Mouse (Mus musculus) heart, adult 10 weeks (tissue): ENCODE data around the gene Hist1h2ae. TPM values are rescaled to one million over a fixed set of nuclear protein-coding genes. Genes with fewer than 3 reads are reported as not detected.

Source experiments
- polyA plus RNA-seq: library from polyadenylated mRNA; stranded (reverse); fragments of 350-450 nt; fragmentation: Illumina TruSeq; extraction: RNeasy Lipid Tissue Mini Kit (QIAGEN cat#74804); gene quantifications from one replicate; pipeline ENCODE4 v1.2.3, GENCODE M21; 2014; ENCODE audit warnings: low read depth, low replicate concordance

Hist1h2ae gene
- polyA plus RNA-seq = not detected

DNA sequence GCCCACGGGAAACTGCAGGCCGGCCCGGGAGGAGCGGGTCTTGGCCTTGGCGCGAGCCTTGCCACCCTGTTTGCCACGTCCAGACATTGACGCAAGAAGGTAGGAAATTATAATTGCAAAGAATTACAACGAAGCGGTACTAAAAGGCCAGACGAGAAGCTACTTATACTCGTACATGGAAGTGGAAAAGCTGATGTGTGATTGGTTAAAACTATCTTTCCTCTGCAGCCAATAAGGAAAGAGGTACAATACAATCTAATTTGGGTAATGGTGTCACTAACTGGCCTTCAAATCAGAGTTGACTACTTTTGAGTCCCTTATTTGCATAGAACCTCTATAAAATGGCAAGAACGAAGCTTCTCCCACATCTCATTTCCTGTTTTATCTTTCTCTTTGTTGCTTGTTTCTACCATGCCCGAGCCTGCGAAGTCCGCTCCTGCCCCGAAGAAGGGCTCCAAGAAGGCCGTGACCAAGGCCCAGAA, at the start of gene Hist1h2ae, which contains the start of gene Hist1h2bg:
Gene Hist1h2ae (minus strand): TSS at position 199 of the 482 bp plus-strand sequence.
Gene Hist1h2bg (plus strand): TSS at position 375 of the 482 bp plus-strand sequence.

DNA sequence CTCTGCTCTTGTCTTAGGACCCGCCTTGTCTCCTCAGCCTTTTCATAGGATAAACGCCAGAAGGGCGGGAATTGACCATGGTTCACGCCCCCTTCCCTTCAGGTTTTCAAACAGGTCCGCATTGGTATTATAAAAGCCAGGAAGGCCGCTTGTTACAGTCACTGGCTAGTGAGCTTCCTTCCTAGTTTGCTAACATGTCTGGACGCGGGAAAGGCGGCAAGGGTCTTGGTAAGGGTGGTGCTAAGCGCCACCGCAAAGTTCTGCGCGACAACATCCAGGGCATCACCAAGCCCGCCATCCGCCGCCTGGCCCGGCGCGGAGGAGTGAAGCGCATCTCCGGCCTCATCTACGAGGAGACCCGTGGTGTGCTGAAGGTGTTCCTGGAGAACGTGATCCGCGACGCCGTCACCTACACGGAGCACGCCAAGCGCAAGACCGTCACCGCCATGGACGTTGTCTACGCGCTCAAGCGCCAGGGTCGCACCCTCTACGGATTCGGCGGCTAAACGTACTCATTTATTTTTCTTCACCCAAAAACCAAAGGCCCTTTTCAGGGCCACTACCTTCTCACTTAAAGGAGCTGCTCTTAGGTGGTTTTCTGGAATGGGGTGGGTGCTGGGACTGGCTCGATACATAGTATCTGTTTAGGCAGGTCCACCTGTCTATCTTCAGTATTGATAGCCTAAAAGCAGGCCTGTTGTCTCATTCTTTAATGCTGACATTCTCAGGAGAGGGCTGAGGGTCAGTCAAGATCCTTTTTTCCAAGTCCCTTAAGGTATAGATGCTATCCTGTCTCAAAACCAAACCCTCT, 10.6 kb upstream of the Hist1h2ae start, which contains the start of gene Hist1h4d:
Gene Hist1h4d (plus strand): TSS at position 191 of the 811 bp plus-strand sequence.

DNA sequence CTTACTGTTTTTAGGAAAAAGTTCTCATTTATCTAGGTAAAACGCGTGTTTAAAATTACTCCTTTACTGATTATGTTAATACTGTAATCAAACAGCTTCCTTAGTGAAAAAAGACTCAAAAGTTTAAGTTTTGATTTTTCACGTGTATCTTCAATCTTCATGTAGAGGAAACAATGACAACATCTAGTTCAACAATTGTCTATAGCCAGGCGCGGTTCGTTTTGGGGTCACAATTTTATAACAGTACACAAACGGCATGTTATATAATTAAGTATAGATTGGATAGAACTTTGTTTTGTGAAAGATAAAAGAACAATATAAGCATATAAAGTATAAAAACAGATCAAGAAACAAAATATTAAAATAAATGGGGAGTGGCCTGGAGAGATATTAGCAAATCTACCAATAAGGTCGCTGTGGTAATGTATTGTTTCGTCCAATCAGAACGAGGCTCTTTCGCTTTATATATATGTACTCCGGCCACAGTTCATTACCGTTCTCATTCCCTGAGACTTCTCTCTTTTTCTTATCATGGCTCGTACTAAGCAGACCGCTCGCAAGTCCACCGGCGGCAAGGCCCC, 4.3 kb upstream of the Hist1h2ae start, which contains the start of gene Hist1h3d:
Gene Hist1h3d (plus strand): TSS at position 493 of the 581 bp plus-strand sequence.

DNA sequence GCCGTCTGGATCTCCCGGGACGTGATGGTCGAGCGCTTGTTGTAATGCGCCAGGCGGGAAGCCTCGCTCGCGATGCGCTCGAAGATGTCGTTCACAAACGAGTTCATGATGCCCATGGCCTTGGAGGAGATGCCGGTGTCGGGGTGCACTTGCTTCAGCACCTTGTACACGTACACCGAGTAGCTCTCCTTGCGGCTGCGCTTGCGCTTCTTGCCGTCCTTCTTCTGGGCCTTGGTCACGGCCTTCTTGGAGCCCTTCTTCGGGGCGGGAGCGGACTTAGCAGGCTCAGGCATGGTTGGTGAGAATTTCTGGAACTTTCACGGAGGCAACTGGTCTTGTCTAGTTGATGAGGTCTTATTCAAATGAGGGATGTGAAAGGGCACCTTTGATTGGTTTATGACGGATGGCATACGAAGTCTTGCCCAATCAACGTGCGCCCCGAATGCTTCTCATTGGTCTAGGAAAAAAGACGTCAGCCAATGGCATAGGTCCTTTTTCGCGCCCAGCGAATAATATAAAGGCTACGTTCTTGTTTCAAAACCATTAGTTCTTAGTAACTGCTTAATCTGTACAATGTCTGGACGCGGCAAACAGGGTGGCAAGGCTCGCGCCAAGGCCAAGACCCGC, 3.0 kb upstream of the Hist1h2ae start, which contains the start of the genes Hist1h2bf and Hist1h2ad:
Gene Hist1h2bf (minus strand): TSS at position 299 of the 627 bp plus-strand sequence.
Gene Hist1h2ad (plus strand): TSS at position 484 of the 627 bp plus-strand sequence.

DNA sequence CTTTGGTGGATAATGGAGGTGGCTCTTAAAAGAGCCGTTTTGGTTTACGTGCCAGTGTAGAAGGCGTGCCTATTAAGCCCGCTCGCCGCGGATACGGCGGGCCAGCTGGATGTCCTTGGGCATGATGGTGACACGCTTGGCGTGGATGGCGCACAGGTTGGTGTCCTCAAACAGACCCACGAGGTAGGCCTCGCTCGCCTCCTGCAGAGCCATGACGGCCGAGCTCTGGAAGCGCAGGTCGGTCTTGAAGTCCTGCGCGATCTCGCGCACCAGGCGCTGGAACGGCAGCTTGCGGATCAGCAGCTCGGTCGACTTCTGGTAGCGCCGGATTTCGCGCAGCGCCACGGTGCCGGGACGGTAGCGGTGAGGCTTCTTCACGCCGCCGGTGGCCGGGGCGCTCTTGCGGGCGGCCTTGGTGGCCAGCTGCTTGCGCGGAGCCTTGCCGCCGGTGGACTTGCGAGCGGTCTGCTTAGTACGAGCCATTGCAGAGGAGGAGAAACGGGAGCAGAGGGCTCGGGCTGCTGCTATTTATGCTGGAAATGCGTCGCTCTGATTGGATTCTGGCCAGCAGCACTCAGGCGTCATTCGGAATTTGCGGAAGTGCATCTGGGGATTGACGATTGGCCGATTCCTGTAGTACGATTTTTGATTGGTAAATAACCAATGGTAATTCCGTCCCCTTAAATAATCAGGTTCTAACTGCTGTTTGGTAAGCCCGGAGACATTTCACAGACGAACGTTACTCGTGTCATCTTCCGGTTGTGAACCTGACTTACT, 8.9 kb downstream of the Hist1h2ae start, which contains the start of gene Hist1h3e:
Gene Hist1h3e (minus strand): TSS at position 487 of the 777 bp plus-strand sequence.

DNA sequence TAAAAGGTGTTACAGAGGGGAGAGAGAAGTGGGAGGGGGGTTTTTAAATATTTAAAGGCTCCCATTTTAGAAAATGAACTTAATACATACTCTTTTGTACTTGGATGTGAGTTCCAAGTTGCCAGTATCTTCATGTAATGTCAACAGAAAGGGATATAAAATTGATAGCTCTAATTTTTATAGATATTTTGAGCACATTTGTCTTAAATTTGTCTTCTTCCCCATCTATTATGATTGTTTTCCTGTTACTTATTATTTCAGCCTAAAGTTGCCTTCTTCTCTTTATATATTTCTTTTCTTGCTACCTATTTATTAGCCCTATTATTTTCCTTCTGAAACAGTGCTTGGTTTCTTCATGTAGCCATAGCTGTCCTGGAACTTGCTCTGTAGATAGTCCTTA, 18.1 kb downstream of the Hist1h2ae start, which contains the start of gene Hist1h1d:
Gene Hist1h1d (plus strand): TSS at position 301 of the 400 bp plus-strand sequence.

DNA sequence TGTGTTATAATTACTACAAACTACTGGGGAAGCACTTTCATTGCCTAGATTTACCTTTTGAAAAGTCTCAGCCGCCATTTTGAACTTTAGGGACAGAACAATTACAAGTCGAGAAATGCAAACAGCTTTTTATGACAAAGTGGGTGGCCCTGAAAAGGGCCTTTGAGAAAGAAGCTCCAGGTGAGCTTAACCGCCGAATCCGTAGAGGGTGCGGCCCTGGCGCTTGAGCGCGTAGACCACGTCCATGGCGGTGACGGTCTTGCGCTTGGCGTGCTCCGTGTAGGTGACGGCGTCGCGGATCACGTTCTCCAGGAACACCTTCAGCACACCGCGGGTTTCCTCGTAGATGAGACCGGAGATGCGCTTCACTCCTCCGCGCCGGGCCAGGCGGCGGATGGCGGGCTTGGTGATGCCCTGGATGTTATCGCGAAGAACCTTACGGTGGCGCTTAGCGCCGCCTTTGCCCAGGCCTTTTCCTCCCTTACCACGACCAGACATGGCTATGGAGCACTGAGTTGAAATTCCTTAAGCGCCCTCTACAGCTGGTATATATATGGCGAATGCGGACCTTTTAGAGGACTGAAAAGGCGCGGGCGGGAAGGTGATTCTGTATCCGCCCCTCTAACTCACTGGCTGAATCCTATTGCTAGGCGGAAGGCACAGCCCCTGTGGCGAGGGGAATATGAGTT, 19.7 kb downstream of the Hist1h2ae start, which contains the start of gene Hist1h4f:
Gene Hist1h4f (minus strand): TSS at position 503 of the 689 bp plus-strand sequence.

DNA sequence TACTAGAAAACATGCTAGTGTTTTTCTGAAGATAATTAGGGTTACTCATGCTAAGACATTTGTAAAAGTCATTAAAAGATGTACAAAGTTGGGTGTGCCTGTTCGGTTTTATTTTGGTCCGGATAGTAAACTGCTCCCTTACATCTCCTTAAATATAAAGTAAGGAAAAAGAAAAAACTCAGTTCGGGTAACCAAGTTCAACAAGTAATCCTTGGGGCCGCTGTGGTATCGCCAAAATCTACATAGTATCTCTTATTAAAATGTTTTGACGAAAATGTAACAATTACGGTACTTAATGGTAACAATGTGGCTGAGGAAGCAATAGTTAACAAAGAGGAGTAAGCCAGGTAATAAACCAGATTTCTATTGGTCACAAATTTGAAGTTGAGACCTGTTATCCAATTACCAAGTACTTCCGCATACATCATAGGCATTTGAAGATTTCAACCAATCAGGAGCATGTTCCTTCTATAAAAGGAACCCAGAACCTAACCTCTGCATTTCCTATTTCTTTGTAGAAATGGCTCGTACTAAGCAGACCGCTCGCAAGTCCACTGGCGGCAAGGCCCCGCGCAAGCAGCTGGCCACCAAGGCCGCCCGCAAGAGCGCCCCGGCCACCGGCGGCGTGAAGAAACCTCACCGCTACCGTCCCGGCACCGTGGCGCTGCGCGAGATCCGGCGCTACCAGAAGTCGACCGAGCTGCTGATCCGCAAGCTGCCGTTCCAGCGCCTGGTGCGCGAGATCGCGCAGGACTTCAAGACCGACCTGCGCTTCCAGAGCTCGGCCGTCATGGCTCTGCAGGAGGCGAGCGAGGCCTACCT, 26.8 kb downstream of the Hist1h2ae start, which contains the start of gene Hist1h3f:
Gene Hist1h3f (plus strand): TSS at position 88 of the 822 bp plus-strand sequence.

DNA sequence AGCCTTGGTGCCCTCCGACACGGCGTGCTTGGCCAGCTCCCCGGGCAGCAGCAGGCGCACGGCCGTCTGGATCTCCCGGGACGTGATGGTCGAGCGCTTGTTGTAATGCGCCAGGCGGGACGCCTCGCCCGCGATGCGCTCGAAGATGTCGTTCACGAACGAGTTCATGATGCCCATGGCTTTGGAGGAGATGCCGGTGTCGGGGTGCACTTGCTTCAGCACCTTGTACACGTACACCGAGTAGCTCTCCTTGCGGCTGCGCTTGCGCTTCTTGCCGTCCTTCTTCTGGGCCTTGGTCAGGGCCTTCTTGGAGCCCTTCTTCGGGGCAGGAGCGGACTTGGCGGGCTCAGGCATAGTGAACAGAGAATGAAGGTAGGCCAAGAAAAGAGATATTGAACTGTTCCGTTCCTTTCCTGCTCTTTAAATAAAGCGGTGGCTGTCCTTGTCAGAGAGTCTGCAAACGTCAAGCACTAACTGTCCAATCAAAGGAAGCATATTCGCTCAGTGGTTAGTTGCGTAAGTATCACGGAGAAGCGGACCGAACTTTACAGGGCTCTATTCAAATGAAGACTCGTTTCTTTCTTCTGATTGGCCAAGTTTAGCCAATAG, 27.9 kb downstream of the Hist1h2ae start, which contains the start of gene Hist1h2bh:
Gene Hist1h2bh (minus strand): TSS at position 394 of the 609 bp plus-strand sequence.

DNA sequence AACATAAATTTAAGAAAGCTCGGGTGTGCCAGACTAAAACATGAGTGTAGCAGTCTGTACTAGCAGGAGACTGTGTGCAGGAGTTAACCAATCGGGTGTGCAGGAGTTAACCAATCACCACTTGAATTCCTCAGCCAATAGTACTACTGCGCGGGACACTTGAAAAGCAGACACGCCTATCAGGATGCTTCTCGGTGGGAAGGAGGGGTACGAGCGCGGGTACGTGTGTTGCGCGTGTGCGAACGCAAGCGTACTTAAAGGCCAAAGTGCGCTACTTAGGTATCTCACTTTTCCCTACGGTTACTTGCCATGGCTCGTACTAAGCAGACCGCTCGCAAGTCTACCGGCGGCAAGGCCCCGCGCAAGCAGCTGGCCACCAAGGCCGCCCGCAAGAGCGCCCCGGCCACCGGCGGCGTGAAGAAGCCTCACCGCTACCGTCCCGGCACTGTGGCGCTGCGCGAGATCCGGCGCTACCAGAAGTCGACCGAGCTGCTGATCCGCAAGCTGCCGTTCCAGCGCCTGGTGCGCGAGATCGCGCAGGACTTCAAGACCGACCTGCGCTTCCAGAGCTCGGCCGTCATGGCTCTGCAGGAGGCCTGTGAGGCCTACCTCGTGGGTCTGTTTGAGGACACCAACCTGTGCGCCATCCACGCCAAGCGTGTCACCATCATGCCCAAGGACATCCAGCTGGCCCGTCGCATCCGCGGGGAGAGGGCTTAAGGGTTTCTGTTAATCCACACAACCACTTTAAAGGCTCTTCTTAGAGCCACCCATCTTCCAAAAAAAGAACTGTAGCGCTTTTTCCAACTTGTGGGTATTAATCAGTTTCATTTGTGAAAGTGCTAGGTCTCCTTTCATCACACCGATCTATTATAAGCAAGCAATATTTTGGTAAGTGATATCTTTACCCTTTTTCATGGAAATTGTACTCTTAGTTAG, 35.6 kb downstream of the Hist1h2ae start, which contains the start of gene Hist1h3g:
Gene Hist1h3g (plus strand): TSS at position 286 of the 939 bp plus-strand sequence.

DNA sequence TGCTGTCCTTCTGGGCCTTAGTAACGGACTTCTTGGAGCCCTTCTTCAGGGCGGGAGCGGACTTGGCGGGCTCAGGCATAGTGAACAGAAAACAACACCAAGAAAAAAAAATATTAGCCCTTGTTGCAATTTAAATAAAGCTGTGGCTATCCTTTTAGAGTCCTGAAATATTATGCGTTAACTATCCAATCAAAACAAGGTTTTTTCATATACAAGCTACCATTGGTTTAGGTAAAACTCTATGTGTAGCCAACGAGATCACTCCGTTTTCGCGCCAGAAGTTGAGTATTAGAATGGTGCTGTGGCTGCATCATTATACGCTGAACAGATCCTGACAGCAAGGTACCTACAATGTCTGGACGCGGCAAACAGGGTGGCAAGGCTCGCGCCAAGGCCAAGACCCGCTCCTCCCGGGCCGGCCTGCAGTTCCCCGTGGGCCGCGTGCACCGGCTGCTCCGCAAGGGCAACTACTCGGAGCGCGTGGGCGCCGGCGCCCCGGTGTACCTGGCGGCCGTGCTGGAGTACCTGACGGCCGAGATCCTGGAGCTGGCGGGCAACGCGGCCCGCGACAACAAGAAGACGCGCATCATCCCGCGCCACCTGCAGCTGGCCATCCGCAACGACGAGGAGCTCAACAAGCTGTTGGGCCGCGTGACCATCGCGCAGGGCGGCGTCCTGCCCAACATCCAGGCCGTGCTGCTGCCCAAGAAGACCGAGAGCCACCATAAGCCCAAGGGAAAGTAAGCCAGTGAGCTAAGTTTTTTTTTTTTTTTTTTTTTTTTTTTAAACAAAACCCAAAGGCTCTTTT, 37.3 kb downstream of the Hist1h2ae start, which contains the start of gene Hist1h2af:
Gene Hist1h2af (plus strand): TSS at position 347 of the 808 bp plus-strand sequence.

DNA sequence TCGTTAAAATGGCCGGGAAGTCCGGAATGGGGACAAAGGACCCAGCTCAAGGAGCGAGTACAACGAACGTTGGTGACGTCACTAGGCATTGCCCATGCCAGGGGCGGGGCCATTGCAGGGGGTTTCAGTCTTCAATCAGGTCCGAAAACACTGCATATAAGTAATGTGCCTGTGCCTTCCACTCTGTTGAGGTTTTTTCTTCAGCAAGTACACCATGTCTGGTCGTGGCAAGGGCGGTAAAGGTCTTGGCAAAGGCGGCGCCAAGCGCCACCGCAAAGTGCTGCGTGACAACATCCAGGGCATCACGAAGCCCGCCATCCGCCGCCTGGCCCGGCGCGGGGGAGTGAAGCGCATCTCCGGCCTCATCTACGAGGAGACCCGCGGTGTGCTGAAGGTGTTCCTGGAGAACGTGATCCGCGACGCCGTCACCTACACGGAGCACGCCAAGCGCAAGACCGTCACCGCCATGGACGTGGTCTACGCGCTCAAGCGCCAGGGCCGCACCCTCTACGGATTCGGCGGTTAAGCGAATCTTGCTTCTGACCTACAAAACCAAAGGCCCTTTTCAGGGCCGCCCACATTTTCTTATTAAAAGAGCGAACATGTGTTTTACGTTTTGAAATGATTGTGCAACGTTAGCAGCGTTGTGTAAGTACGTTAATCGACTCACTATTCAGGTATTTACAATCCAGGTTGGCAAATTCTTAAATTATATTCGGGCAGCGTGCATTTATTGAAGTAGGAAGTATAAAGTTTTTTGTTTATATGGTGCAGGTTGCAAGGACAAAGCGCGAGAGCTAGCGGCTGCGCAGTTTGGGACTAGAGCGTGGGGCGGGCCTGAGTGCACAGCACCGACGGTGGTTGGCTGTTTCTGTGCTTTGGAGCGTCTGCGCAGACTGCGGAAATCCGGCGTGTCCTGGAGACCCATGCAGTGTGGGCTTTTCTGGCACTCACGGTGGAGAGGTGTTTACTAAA, 39.8 kb downstream of the Hist1h2ae start, which contains the start of gene Hist1h4h:
Gene Hist1h4h (plus strand): TSS at position 150 of the 975 bp plus-strand sequence.

